Mouse (Mus musculus) v-Abl transformed pro-B cells (cell line): ENCODE measurements around the gene Ankrd63.

Source experiments
- in situ Hi-C, 2 experiments: fragments of 400-800 bp; cut with MboI; formaldehyde crosslinking; loops; one replicate each; pipeline ENCODE4 v1.15.1; 2025; ENCODE audit not compliant: unreplicated experiment in 2 of 2

Gene Ankrd63

DNA sequence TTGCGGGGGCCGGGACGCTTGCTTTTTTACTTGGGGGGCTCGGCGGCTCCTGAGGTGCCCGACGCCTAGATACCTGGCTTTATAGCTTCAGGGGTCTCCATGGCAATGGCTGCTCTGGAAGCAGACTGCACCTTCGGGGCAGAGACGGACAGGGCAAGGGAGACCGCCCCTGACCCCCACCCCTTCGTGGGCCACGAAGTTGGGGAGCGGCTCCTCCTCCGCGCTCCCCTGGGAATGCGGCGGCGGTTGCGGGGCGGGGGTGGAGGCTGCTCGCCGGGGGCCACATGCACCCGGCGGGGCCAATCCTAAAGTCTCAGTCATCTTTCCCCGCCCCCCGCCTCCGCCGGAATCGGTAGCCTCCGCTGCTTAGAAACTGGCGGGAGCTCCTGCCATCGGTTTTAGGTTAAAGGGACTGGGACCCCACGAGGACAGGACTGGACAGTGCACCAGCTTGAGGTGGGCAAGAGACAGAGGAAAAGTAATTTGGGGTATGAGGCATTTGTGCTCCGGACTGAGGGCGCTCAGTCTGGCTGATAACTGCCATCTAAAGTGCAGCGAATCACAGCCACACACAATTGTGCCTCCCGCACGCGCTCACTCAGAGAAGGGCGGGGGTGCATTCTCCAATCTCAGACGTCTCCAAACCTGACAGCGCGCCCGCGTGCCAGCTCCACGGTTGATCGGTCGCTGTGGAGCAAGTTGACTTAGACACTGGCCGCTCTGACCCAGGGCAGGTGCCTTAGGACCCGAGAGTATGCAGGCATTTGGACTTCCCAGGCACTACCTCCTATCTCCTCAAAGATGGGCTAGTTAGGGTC is at the start of gene Ankrd63:
TSS of gene Ankrd63 (minus strand) at position 51 of the 818 bp plus-strand sequence.
- in situ Hi-C loops: loop anchor here (5.0 kb wide), 2 partner anchors 43 to 53 kb away; partner anchors contain the start of gene Inafm2 (in 1 of the 2)

- in situ Hi-C loops: loop anchor here in 1 of 2 experiments (25.0 kb wide), 1 partner anchor 1215 kb away; no protein-coding TSS in a partner anchor
These were observed 49.0 kb upstream of the Ankrd63 start for GRCm38 (mm10) chr2:118752792-118753108.

GRCm38 (mm10) chr2:118751896-118752791 is 48.4 kb upstream of the Ankrd63 start:
- in situ Hi-C loops: loop anchor here in 1 of 2 experiments (25.0 kb wide), 1 partner anchor 1215 kb away; no protein-coding TSS in a partner anchor

GRCm38 (mm10) chr2:118750476-118750875 is 46.7 kb upstream of the Ankrd63 start:
- in situ Hi-C loops: loop anchor here in 1 of 2 experiments (25.0 kb wide), 1 partner anchor 1213 kb away; no protein-coding TSS in a partner anchor

DNA sequence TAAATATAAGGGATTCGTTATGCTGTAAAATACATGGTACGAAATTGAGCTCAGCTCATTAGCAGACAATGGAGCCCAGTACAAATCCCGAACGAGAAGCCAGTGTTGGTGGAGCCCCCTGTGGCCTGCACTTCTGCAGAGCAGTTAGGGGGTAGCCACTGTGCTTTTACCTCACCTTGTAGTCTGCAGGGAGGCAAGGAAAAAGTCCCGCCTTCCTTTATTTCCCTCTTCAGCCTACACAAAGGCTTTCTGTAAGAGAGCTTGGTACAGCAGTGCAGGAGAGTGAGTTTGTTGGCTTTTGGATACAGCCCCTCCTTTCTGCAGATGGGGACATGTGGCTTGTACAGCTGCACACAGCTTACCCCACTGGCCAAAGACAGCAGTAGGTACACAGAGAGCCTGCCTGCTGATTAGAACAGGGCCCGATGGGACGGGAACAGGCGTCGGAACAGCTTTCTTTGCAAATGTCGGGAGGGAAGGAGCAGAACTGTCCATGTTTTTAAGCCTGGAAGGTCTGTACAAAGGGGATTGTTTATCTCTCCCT is 45.6 kb upstream of the Ankrd63 start:
- in situ Hi-C loops: loop anchor here (5.0 to 25.0 kb wide), 5 partner anchors 47 to 1612 kb away; partner anchors contain the start of gene Ankrd63 (in 1 of the 2)

DNA sequence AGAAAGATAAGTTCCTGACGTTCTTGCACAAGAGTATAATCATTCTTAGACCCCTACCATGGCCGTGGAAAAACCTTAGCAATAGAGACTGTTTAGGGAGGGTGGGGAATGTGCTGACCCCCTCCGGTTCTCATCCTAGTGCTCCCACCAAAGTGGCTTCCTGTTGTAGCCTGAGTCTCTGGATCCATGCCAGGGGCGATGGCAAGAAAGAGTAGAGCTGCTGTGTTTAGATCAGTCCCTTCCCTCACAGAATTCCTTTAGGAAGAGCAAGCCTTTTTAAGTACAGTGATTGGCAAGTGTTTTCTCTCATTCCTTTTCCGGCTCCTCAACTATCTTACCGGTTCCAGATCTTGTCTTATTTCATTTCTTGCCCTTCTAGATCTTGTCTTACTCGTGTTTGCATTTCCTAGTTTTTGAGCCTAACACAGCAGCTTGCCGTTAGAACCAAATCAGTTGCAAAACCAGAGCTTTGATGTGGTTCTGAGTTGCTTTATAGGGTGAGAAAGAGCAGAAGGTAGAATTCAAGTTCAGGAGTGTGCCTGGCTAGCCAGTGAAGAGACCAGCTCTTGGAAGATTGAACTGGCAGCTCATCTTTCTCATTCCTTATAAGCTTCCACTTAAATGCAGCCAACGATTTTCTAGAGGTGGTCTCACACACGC is 43.7 kb upstream of the Ankrd63 start:
- in situ Hi-C loops: loop anchor here (5.0 to 25.0 kb wide), 5 partner anchors 45 to 1610 kb away; partner anchors contain the start of gene Ankrd63 (in 1 of the 2)

GRCm38 (mm10) chr2:118745915-118746901 is 42.4 kb upstream of the Ankrd63 start:
- in situ Hi-C loops: loop anchor here (5.0 to 25.0 kb wide), 5 partner anchors 44 to 1609 kb away; partner anchors contain the start of gene Ankrd63 (in 1 of the 2)

GRCm38 (mm10) chr2:118745232-118745884 is 41.6 kb upstream of the Ankrd63 start, which contains the start of gene Inafm2:
Gene Inafm2 (plus strand): TSS chr2:118745758.
- in situ Hi-C loops: loop anchor here (5.0 to 25.0 kb wide), 5 partner anchors 43 to 1608 kb away; partner anchors contain the start of gene Ankrd63 (in 1 of the 2)

DNA sequence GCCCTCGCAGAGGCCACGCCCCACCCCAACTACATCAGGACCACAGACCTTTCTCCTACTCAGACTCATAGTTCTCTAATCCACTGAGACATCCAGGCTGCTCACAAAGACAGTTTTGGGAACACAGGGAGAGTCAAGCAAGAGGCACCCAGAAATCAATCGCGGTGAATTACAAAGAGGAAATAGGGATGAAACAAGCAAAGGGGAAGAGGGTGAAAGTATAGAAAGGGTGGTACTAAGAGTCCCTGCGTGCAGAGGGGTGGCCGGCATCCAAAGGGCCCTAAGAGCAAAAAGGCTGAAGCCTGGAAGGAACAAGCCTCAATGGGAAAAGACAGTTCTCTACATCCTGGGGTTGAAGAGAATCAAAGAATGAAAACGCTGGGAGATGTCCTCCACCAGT is 40.9 kb upstream of the Ankrd63 start:
- in situ Hi-C loops: loop anchor here (5.0 to 25.0 kb wide), 5 partner anchors 42 to 1607 kb away; partner anchors contain the start of gene Ankrd63 (in 1 of the 2)

- in situ Hi-C loops: loop anchor here (10.0 to 25.0 kb wide), 2 partner anchors 479 to 1606 kb away; no protein-coding TSS in a partner anchor
These were observed 39.6 kb upstream of the Ankrd63 start for GRCm38 (mm10) chr2:118743261-118743943.

DNA sequence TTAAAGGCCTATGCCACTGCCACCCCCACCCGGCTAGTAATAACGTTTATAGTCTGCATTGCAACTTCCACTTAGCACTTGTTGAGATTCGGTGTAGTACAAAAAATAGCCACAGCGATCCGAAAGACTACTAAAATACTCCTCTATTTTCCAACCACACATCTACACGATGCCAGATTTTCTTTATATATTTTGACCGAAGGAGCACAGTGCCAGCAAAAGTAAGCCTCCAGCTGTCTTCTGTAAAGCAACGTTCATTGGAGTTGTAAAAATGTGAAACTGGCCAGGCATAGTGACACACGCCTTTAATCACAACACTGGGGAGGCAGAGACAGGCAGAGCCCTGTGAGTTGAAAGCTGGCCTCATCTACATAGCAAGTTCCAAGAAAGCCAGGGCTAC is 37.4 kb upstream of the Ankrd63 start:
- in situ Hi-C loops: loop anchor here (10.0 to 25.0 kb wide), 2 partner anchors 476 to 1604 kb away; no protein-coding TSS in a partner anchor

DNA sequence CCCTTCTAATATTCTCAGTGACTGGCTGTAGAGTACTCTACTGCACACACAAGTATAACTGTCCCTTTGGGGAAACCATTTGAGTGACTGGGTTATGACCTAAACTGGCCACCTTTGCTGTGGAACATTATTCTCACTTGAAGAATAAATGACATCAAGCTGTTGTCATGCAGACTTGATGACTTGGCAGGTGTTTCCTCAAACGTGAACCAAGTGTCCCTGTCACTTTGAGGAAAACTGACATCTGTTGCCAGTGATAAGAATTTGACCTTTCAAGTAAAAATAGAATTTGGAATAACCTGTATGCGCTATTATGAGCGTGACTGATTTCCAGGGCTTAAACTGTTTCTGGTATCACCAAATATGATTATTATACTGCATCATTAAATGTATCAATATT is 36.6 kb upstream of the Ankrd63 start:
- in situ Hi-C loops: loop anchor here (10.0 to 25.0 kb wide), 2 partner anchors 476 to 1603 kb away; no protein-coding TSS in a partner anchor

- in situ Hi-C loops: loop anchor here in 1 of 2 experiments (25.0 kb wide), 1 partner anchor 1596 kb away; no protein-coding TSS in a partner anchor
These were observed 29.6 kb upstream of the Ankrd63 start for GRCm38 (mm10) chr2:118733341-118733740.

- in situ Hi-C loops: loop anchor here in 1 of 2 experiments (25.0 kb wide), 1 partner anchor 1595 kb away; no protein-coding TSS in a partner anchor
These were observed 28.2 kb upstream of the Ankrd63 start for GRCm38 (mm10) chr2:118731981-118732380.

DNA sequence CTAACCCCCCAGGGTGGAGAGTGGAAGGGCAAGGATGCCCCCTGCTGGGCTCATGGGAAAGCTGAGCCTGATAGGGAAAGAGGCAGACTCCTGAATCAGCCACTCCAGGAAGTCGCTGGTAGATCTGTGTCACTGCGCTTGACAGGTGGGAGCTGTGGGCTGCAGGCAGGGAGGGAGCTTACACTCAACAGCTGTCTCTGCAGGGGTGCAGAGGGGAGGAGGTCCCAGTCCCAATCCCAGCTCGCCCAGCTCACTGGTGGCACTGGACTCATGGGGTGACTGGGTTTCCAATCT is 26.8 kb upstream of the Ankrd63 start:
- in situ Hi-C loops: loop anchor here in 1 of 2 experiments (25.0 kb wide), 1 partner anchor 1593 kb away; no protein-coding TSS in a partner anchor

DNA sequence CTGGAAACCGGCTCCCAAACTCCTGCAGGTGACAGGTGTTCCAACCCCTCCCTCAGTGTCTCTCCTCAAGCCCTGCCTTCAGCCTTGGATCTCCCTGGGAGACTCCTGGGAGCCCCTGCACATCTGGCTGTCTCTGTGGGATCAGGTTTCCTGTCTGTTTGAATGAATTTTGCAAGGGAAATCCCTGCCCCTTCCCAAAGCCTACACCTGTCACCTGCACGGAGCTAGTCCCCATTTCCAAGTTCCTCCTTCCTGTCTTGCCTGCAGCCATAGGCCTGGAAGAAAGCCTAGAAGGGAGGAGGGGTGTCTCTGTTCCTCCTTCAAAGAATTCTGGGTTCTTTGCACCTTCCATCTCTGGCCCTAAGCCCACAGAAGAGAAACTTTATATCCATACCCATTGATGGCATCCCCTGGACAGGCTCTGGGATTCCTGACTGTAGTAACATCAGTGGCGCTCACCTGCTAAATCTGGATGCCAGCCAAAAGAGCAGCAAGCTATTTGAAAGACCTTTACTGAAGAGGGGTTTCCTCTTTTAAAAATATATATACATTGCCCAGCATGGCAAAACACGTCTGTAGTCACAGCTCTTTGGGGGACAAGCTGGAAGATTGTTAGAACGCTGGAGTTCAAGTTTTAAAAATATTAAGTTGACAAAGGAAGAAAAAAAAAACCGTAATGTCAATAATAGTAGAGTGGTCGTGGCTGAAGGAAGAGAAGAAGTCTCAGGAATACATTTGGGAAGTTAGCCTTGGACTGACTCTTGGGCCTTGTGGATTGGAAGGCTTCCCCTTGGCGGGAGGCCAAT is 26.3 kb upstream of the Ankrd63 start:
- in situ Hi-C loops: loop anchor here (10.0 to 25.0 kb wide), 2 partner anchors 245 to 1593 kb away; no protein-coding TSS in a partner anchor
